Mouse (Mus musculus): ENCODE results near the gene Bpnt1.
"Not testable (repeated sequence)": the region's sequence is repeated elsewhere in the genome, so short reads cannot be mapped to it uniquely, and the experiment has no call there.

Gene Bpnt1

GRCm38 (mm10) chr1:185331983-185332430 is at the start of gene Bpnt1:
Gene Bpnt1 (plus strand): TSS chr1:185332149.
- peak; percentile 71 for DNase-seq (ENCODE audit: low spot score)

- DNase-seq (ENCODE audit: low spot score) = no peak
Observed at GRCm38 (mm10) chr1:185282846-185283245, 49.1 kb upstream of the Bpnt1 start.

- DNase-seq (ENCODE audit: low spot score) = no peak
Observed at GRCm38 (mm10) chr1:185283247-185283646, 48.7 kb upstream of the Bpnt1 start.

- no peak for DNase-seq (ENCODE audit: low spot score)
Observed at GRCm38 (mm10) chr1:185284740-185285139, 47.2 kb upstream of the Bpnt1 start.

GRCm38 (mm10) chr1:185285171-185285570 is 46.8 kb upstream of the Bpnt1 start:
- no peak for DNase-seq (ENCODE audit: low spot score)

GRCm38 (mm10) chr1:185287066-185287465 is 44.9 kb upstream of the Bpnt1 start:
- no peak for DNase-seq (ENCODE audit: low spot score)

GRCm38 (mm10) chr1:185289231-185289630 is 42.7 kb upstream of the Bpnt1 start:
- no peak for DNase-seq (ENCODE audit: low spot score)

GRCm38 (mm10) chr1:185291336-185291735 is 40.6 kb upstream of the Bpnt1 start:
- DNase-seq (ENCODE audit: low spot score) = no peak

- no peak for DNase-seq (ENCODE audit: low spot score)
Observed at GRCm38 (mm10) chr1:185292646-185293360, 39.1 kb upstream of the Bpnt1 start.

GRCm38 (mm10) chr1:185296850-185297249 is 35.1 kb upstream of the Bpnt1 start:
- DNase-seq (ENCODE audit: low spot score) = no peak

- DNase-seq (ENCODE audit: low spot score) = no peak
Observed at GRCm38 (mm10) chr1:185298496-185298895, 33.5 kb upstream of the Bpnt1 start.

- DNase-seq (ENCODE audit: low spot score) = no peak
Observed at GRCm38 (mm10) chr1:185302816-185303215, 29.1 kb upstream of the Bpnt1 start.

GRCm38 (mm10) chr1:185306836-185307235 is 25.1 kb upstream of the Bpnt1 start:
- no peak for DNase-seq (ENCODE audit: low spot score)

- DNase-seq (ENCODE audit: low spot score) = no peak
Observed at GRCm38 (mm10) chr1:185307645-185308044, 24.3 kb upstream of the Bpnt1 start.

- no peak for DNase-seq (ENCODE audit: low spot score)
Observed at GRCm38 (mm10) chr1:185308334-185308733, 23.6 kb upstream of the Bpnt1 start.

- no peak for DNase-seq (ENCODE audit: low spot score)
Observed at GRCm38 (mm10) chr1:185308908-185309307, 23.0 kb upstream of the Bpnt1 start.

GRCm38 (mm10) chr1:185311949-185312348 is 20.0 kb upstream of the Bpnt1 start:
- DNase-seq (ENCODE audit: low spot score) = no peak

- DNase-seq (ENCODE audit: low spot score) = no peak
Observed at GRCm38 (mm10) chr1:185314546-185314945, 17.4 kb upstream of the Bpnt1 start.

- DNase-seq (ENCODE audit: low spot score) = no peak
Observed at GRCm38 (mm10) chr1:185315846-185316568, 15.9 kb upstream of the Bpnt1 start.

- DNase-seq (ENCODE audit: low spot score) = not testable (repeated sequence)
Observed at GRCm38 (mm10) chr1:185327754-185328345, 4.1 kb upstream of the Bpnt1 start.

GRCm38 (mm10) chr1:185328721-185329610 is 3.0 kb upstream of the Bpnt1 start, which contains the start of gene Iars2:
Gene Iars2 (minus strand): TSS chr1:185329396.
- DNase-seq (ENCODE audit: low spot score) = peak; percentile 86

GRCm38 (mm10) chr1:185329851-185330250 is 2.1 kb upstream of the Bpnt1 start:
- no peak for DNase-seq (ENCODE audit: low spot score)
